Mouse (Mus musculus): ENCODE data around the gene Srcap. TPM values are rescaled to one million over a fixed set of nuclear protein-coding genes. Genes with fewer than 3 reads are reported as not detected.

The Srcap gene
- polyA plus RNA-seq, 1 experiment = 32.2 TPM

- Histone ChIP-seq H3K27ac (ENCODE audit: insufficient read depth, low read length) (no peak overlapping the region), H3K4me1 (ENCODE audit: control insufficient read depth, insufficient read depth, low read length) (peaks cover 7% of the 10 kb centered on the region), H3K27me3 (ENCODE audit: control insufficient read depth, insufficient read depth, low read length) (no peaks in the 10 kb centered on the region), H3K4me3 (replicated peaks; ENCODE audit: insufficient read depth, low read depth, low read length) (no peak overlapping the region)
- TF ChIP-seq POLR2A (IDR thresholded peaks at IDR 0.05; ENCODE audit: borderline replicate concordance, insufficient read depth, low read length) (no peak), CTCF (IDR thresholded peaks at IDR 0.05; ENCODE audit: borderline replicate concordance, insufficient read depth, low read depth, low read length) (no peak)
- DNase-seq = no peak
- whole genome bisulfite sequencing = 78% methylated on average over 6 of the region's 6 CpGs
These were observed 74.4 kb downstream of the Srcap start for GRCm38 (mm10) chr7:127586149-127586548.

- TF ChIP-seq POLR2A (IDR thresholded peaks at IDR 0.05; ENCODE audit: borderline replicate concordance, insufficient read depth, low read length) (no peak), CTCF (IDR thresholded peaks at IDR 0.05; ENCODE audit: borderline replicate concordance, insufficient read depth, low read depth, low read length) (no peak)
- H3K27me3 ChIP-seq (ENCODE audit: control insufficient read depth, insufficient read depth, low read length) = no peaks in the 10 kb centered on the region
- H3K27ac ChIP-seq (ENCODE audit: insufficient read depth, low read length) = no peak overlapping the region
- DNase-seq = no peak
- H3K4me1 ChIP-seq (ENCODE audit: control insufficient read depth, insufficient read depth, low read length) = peaks cover 7% of the 10 kb centered on the region
- 64% methylated on average over 5 of the region's 5 CpGs for WGBS
- no peak overlapping the region for H3K4me3 ChIP-seq (replicated peaks; ENCODE audit: insufficient read depth, low read depth, low read length)
These were observed 75.4 kb downstream of the Srcap start for GRCm38 (mm10) chr7:127587196-127587595.

- Histone ChIP-seq H3K4me1 (ENCODE audit: control insufficient read depth, insufficient read depth, low read length) (peaks cover 7% of the 10 kb centered on the region), H3K27ac (ENCODE audit: insufficient read depth, low read length) (peak within 1 kb of the TSS; percentile 25), H3K27me3 (ENCODE audit: control insufficient read depth, insufficient read depth, low read length) (no peaks in the 10 kb centered on the region), H3K4me3 (replicated peaks; ENCODE audit: insufficient read depth, low read depth, low read length) (peak within 1 kb of the TSS; percentile 86)
- peak; percentile 89 to 93 for DNase-seq
- TF ChIP-seq POLR2A (IDR thresholded peaks at IDR 0.05; ENCODE audit: borderline replicate concordance, insufficient read depth, low read length) (peak; percentile 63; the same call in 1 of the 2 replicates), CTCF (IDR thresholded peaks at IDR 0.05; ENCODE audit: borderline replicate concordance, insufficient read depth, low read depth, low read length) (no peak)
- under 1% methylated on average over 50 of the region's 50 CpGs for WGBS
These were observed 76.5 kb downstream of the Srcap start, which contains the start of the genes Ccdc189 and Rnf40 for GRCm38 (mm10) chr7:127588011-127588871. TSS of gene Ccdc189 (minus strand) at chr7:127588595. TSS of gene Rnf40 (plus strand) at chr7:127588767.

- peaks cover 7% of the 10 kb centered on the region for H3K4me1 ChIP-seq (ENCODE audit: control insufficient read depth, insufficient read depth, low read length)
- no peak overlapping the region for H3K27ac ChIP-seq (ENCODE audit: insufficient read depth, low read length)
- no peak for DNase-seq
- H3K27me3 ChIP-seq (ENCODE audit: control insufficient read depth, insufficient read depth, low read length) = no peaks in the 10 kb centered on the region
- 4% methylated on average over 29 of the region's 29 CpGs for WGBS
- H3K4me3 ChIP-seq (replicated peaks; ENCODE audit: insufficient read depth, low read depth, low read length) = peak overlapping the region; percentile 86
- TF ChIP-seq CTCF (IDR thresholded peaks at IDR 0.05; ENCODE audit: borderline replicate concordance, insufficient read depth, low read depth, low read length) = no peak
- TF ChIP-seq POLR2A (IDR thresholded peaks at IDR 0.05; ENCODE audit: borderline replicate concordance, insufficient read depth, low read length) = no peak
These were observed 77.1 kb downstream of the Srcap start for GRCm38 (mm10) chr7:127588901-127589300.

- no peak for DNase-seq
- no peaks in the 10 kb centered on the region for H3K27me3 ChIP-seq (ENCODE audit: control insufficient read depth, insufficient read depth, low read length)
- no peak overlapping the region for H3K27ac ChIP-seq (ENCODE audit: insufficient read depth, low read length)
- peak overlapping the region; percentile 86 for H3K4me3 ChIP-seq (replicated peaks; ENCODE audit: insufficient read depth, low read depth, low read length)
- WGBS = 84% methylated on average over 9 of the region's 9 CpGs
- peaks cover 7% of the 10 kb centered on the region for H3K4me1 ChIP-seq (ENCODE audit: control insufficient read depth, insufficient read depth, low read length)
- TF ChIP-seq CTCF (IDR thresholded peaks at IDR 0.05; ENCODE audit: borderline replicate concordance, insufficient read depth, low read depth, low read length) (no peak), POLR2A (IDR thresholded peaks at IDR 0.05; ENCODE audit: borderline replicate concordance, insufficient read depth, low read length) (no peak)
These were observed 77.9 kb downstream of the Srcap start for GRCm38 (mm10) chr7:127589637-127590036.

GRCm38 (mm10) chr7:127591108-127591507 is 79.3 kb downstream of the Srcap start:
- no peak overlapping the region for H3K4me3 ChIP-seq (replicated peaks; ENCODE audit: insufficient read depth, low read depth, low read length)
- DNase-seq = no peak
- no peaks in the 10 kb centered on the region for H3K27me3 ChIP-seq (ENCODE audit: control insufficient read depth, insufficient read depth, low read length)
- H3K4me1 ChIP-seq (ENCODE audit: control insufficient read depth, insufficient read depth, low read length) = peaks cover 7% of the 10 kb centered on the region
- no peak for TF ChIP-seq CTCF (IDR thresholded peaks at IDR 0.05; ENCODE audit: borderline replicate concordance, insufficient read depth, low read depth, low read length)
- TF ChIP-seq POLR2A (IDR thresholded peaks at IDR 0.05; ENCODE audit: borderline replicate concordance, insufficient read depth, low read length) = no peak
- H3K27ac ChIP-seq (ENCODE audit: insufficient read depth, low read length) = no peak overlapping the region
- 79% methylated on average over 10 of the region's 10 CpGs for WGBS

GRCm38 (mm10) chr7:127592575-127592974 is 80.8 kb downstream of the Srcap start:
- 90% methylated on average over 14 of the region's 14 CpGs for WGBS
- H3K4me1 ChIP-seq (ENCODE audit: control insufficient read depth, insufficient read depth, low read length) = peaks cover 7% of the 10 kb centered on the region
- TF ChIP-seq CTCF (IDR thresholded peaks at IDR 0.05; ENCODE audit: borderline replicate concordance, insufficient read depth, low read depth, low read length) = no peak
- no peak for TF ChIP-seq POLR2A (IDR thresholded peaks at IDR 0.05; ENCODE audit: borderline replicate concordance, insufficient read depth, low read length)
- H3K27me3 ChIP-seq (ENCODE audit: control insufficient read depth, insufficient read depth, low read length) = no peaks in the 10 kb centered on the region
- H3K27ac ChIP-seq (ENCODE audit: insufficient read depth, low read length) = no peak overlapping the region
- H3K4me3 ChIP-seq (replicated peaks; ENCODE audit: insufficient read depth, low read depth, low read length) = no peak overlapping the region
- DNase-seq = no peak

- no peak for DNase-seq
- no peak overlapping the region for H3K27ac ChIP-seq (ENCODE audit: insufficient read depth, low read length)
- no peak for TF ChIP-seq POLR2A (IDR thresholded peaks at IDR 0.05; ENCODE audit: borderline replicate concordance, insufficient read depth, low read length)
- TF ChIP-seq CTCF (IDR thresholded peaks at IDR 0.05; ENCODE audit: borderline replicate concordance, insufficient read depth, low read depth, low read length) = no peak
These were observed 85.0 kb downstream of the Srcap start for GRCm38 (mm10) chr7:127596747-127597146.

More at GRCm38 (mm10) chr7:127596747-127597146, 85.0 kb downstream of the Srcap start:
- WGBS = 95% methylated on average over 17 of the region's 17 CpGs
- Histone ChIP-seq H3K4me3 (replicated peaks; ENCODE audit: insufficient read depth, low read depth, low read length) (no peak overlapping the region), H3K27me3 (ENCODE audit: control insufficient read depth, insufficient read depth, low read length) (no peaks in the 10 kb centered on the region), H3K4me1 (ENCODE audit: control insufficient read depth, insufficient read depth, low read length) (no peaks in the 10 kb centered on the region)

All from cerebellum, adult 2 months (tissue).